Mouse (Mus musculus) CH12.LX (cell line): ENCODE results near the gene Aip. TPM values are rescaled to one million over a fixed set of nuclear protein-coding genes. Genes with fewer than 3 reads are reported as not detected.

Experiments used
- DNase-seq: peaks from one replicate; pipeline ENCODE4 v3.0.0-alpha.2; 2013; ENCODE audit errors: extremely low read depth
- H3K27ac ChIP-seq: 2 replicates; pipeline ENCODE4 v1.5.1; 2012; ENCODE audit warnings: low read depth, mild to moderate bottlenecking, control low read depth, moderate library complexity; ENCODE audit not compliant: insufficient read depth
- H3K27me3 ChIP-seq: replicated peaks from 2 replicates; pipeline ENCODE3; 2012; ENCODE audit warnings: inconsistent platforms
- H3K36me3 ChIP-seq, 2 experiments: replicated peaks in 1 of 2; 2 replicates each; pipeline versions ENCODE3 to v1.6.1; 2012; ENCODE audit warnings: inconsistent platforms in 1 of 2, low read length in 1 of 2, mild to moderate bottlenecking in 1 of 2, mixed read lengths in 1 of 2, moderate library complexity in 1 of 2; ENCODE audit not compliant: control insufficient read depth in 1 of 2, insufficient read depth in 1 of 2
- H3K4me1 ChIP-seq, 2 experiments: 2 replicates each; pipeline ENCODE4 v1.6.1; 2012; ENCODE audit warnings: inconsistent platforms in 1 of 2, moderate library complexity in 1 of 2; ENCODE audit not compliant: insufficient read depth in 2 of 2, control insufficient read depth in 1 of 2
- H3K4me2 ChIP-seq: 2 replicates; pipeline ENCODE4 v1.6.1; 2012; ENCODE audit warnings: low read depth, mild to moderate bottlenecking, control low read depth; ENCODE audit not compliant: poor library complexity, insufficient read depth, severe bottlenecking
- H3K4me3 ChIP-seq, 3 experiments: fragments of 150-350 bp in 1 of 3; sonication (generic) in 1 of 3; replicated peaks in 1 of 3; 2 replicates each; pipeline versions ENCODE3 to v1.5.1; 2011 to 2012; ENCODE audit warnings: low read depth in 2 of 3, low read length in 2 of 3, mild to moderate bottlenecking in 2 of 3, moderate library complexity in 2 of 3, control low read depth in 1 of 3, improper control_type of control experiment in 1 of 3, inconsistent platforms in 1 of 3, mixed read lengths in 1 of 3; ENCODE audit not compliant: poor library complexity in 1 of 3
- H3K79me2 ChIP-seq: replicated peaks from 2 replicates; pipeline ENCODE4 v1.6.1; 2012; ENCODE audit warnings: mild to moderate bottlenecking, moderate library complexity; ENCODE audit not compliant: control insufficient read depth, poor library complexity, insufficient read depth, severe bottlenecking; ENCODE audit errors: extremely low read depth
- H3K9ac ChIP-seq: 2 replicates; pipeline ENCODE4 v1.6.1; 2012; ENCODE audit warnings: low read depth, mild to moderate bottlenecking, control low read depth, moderate library complexity; ENCODE audit not compliant: insufficient read depth
- H3K9me3 ChIP-seq: replicated peaks from 2 replicates; pipeline ENCODE3; 2012; ENCODE audit warnings: low read length, inconsistent platforms, mixed read lengths
- EP300 ChIP-seq: IDR thresholded peaks from 2 replicates; pipeline ENCODE4 v1.6.1; 2011; ENCODE audit warnings: low read length, improper control_type of control experiment
- MAFK ChIP-seq: IDR thresholded peaks from 2 replicates; pipeline ENCODE4 v1.6.1; 2011; ENCODE audit warnings: low read length, improper control_type of control experiment; ENCODE audit not compliant: insufficient replicate concordance
- MAX ChIP-seq: IDR thresholded peaks from 2 replicates; pipeline ENCODE4 v1.6.1; 2011; ENCODE audit warnings: low read length, improper control_type of control experiment
- MEF2A ChIP-seq: IDR thresholded peaks from 2 replicates; pipeline ENCODE4 v1.6.1; 2014; ENCODE audit warnings: low read depth, mild to moderate bottlenecking, inconsistent platforms, low read length, improper control_type of control experiment, borderline replicate concordance
- MXI1 ChIP-seq: IDR thresholded peaks from 2 replicates; pipeline ENCODE4 v1.6.1; 2011; ENCODE audit warnings: mild to moderate bottlenecking, low read depth, low read length, improper control_type of control experiment
- MYC ChIP-seq: IDR thresholded peaks from 2 replicates; pipeline ENCODE4 v1.6.1; 2011; ENCODE audit warnings: low read depth, mild to moderate bottlenecking, improper control_type of control experiment, low read length
- NRF1 ChIP-seq: IDR thresholded peaks from 2 replicates; pipeline ENCODE4 v1.6.1; 2014; ENCODE audit warnings: low read depth, mild to moderate bottlenecking, inconsistent platforms, low read length, improper control_type of control experiment, moderate library complexity
- POLR2AphosphoS2 ChIP-seq: IDR thresholded peaks from 2 replicates; pipeline ENCODE4 v1.6.1; 2011; ENCODE audit warnings: low read depth, low read length, improper control_type of control experiment
- RAD21 ChIP-seq: IDR thresholded peaks from 2 replicates; pipeline ENCODE4 v1.6.1; 2011; ENCODE audit warnings: low read depth, mild to moderate bottlenecking, low read length, improper control_type of control experiment, moderate library complexity
- RCOR1 ChIP-seq: conservative IDR thresholded peaks from 2 replicates; pipeline ENCODE4 v1.6.1; 2012; ENCODE audit warnings: low read depth, mild to moderate bottlenecking, inconsistent platforms, low read length, improper control_type of control experiment
- TBP ChIP-seq: conservative IDR thresholded peaks from 2 replicates; pipeline ENCODE4 v1.6.1; 2011; ENCODE audit warnings: low read depth, low read length, improper control_type of control experiment
- UBTF ChIP-seq: IDR thresholded peaks from 2 replicates; pipeline ENCODE4 v1.6.1; 2012; ENCODE audit warnings: low read depth, mild to moderate bottlenecking, inconsistent platforms, low read length, improper control_type of control experiment, moderate library complexity
- USF1 ChIP-seq: IDR thresholded peaks from 2 replicates; pipeline ENCODE4 v1.6.1; 2014; ENCODE audit warnings: low read depth, mild to moderate bottlenecking, inconsistent platforms, low read length, improper control_type of control experiment
- ZKSCAN1 ChIP-seq: IDR thresholded peaks from 2 replicates; pipeline ENCODE4 v1.6.1; 2012; ENCODE audit warnings: low read depth, inconsistent platforms, low read length, improper control_type of control experiment, borderline replicate concordance
- ZNF384 ChIP-seq: IDR thresholded peaks from 2 replicates; pipeline ENCODE4 v1.6.1; 2012; ENCODE audit warnings: low read depth, low read length, improper control_type of control experiment, inconsistent platforms
- dilution Hi-C: fragments of 300-500 bp; cut with MboI; formaldehyde crosslinking; loops from 2 replicates; pipeline ENCODE4 v1.14.3; 2020; ENCODE audit warnings: low sequenced_read_pairs; ENCODE audit not compliant: extremely low pct_unique_long_range_greater_than_20kb, extremely low pct_ligation_motif_present
- in situ Hi-C: fragments of 300-500 bp; cut with MboI; formaldehyde crosslinking; loops from 3 replicates; pipeline ENCODE4 v1.14.3; 2019; ENCODE audit warnings: low sequenced_read_pairs, low pct_ligation_motif_present, low pct_unique_long_range_greater_than_20kb, mixed read lengths
- polyA plus RNA-seq: library from polyadenylated mRNA; unstranded; fragments of >175 nt; gene quantifications from 2 replicates; pipeline ENCODE4 v1.2.1, GENCODE M21; 2012; ENCODE audit warnings: low read depth; ENCODE audit not compliant: insufficient read length
- total RNA-seq, 2 experiments: library from RNA; depleted of rRNA; stranded (reverse); fragments of 300-350 nt in 1 of 2; fragments of >200 nt in 1 of 2; gene quantifications; 2 replicates each; pipeline ENCODE4 v1.2.3; 2012 to 2014

Gene Aip
- total and polyA plus RNA-seq, 3 experiments: 11.7 to 64.8 (median 39.7) TPM

GRCm38 (mm10) chr19:4104675-4105194 is 20.9 kb downstream of the Aip start:
- H3K4me2 ChIP-seq: no peak overlapping the region
- no peak for TF ChIP-seq USF1
- no peak for TF ChIP-seq MAFK
- no peak for TF ChIP-seq POLR2AphosphoS2
- TF ChIP-seq TBP: no peak
- no peak for TF ChIP-seq MAX
- TF ChIP-seq MXI1: no peak
- TF ChIP-seq ZKSCAN1: no peak
- no peak for TF ChIP-seq ZNF384
- TF ChIP-seq RCOR1: no peak
- TF ChIP-seq UBTF: no peak
- no peak for TF ChIP-seq EP300
- no peak for TF ChIP-seq NRF1
- no peak for TF ChIP-seq RAD21
- TF ChIP-seq, all 38 proteins: peak for 0
- dilution Hi-C loops: no loop called here
- H3K9me3 ChIP-seq: no peaks in the 10 kb centered on the region
- H3K4me3 ChIP-seq: no peak overlapping the region
- H3K27ac ChIP-seq: no peak overlapping the region
- H3K4me1 ChIP-seq: peaks cover 7 to 44% of the 10 kb centered on the region in 2 experiments; a peak in 2 of 4 replicates
- DNase-seq: no peak
- peaks cover 56 to 83% of the 10 kb centered on the region in 2 experiments for H3K36me3 ChIP-seq
- no peak overlapping the region for H3K9ac ChIP-seq
- no peaks in the 10 kb centered on the region for H3K79me2 ChIP-seq
- no peaks in the 10 kb centered on the region for H3K27me3 ChIP-seq
- in situ Hi-C loops: no loop called here

GRCm38 (mm10) chr19:4103792-4104191 is 21.9 kb downstream of the Aip start:
- H3K4me2 ChIP-seq: no peak overlapping the region
- dilution Hi-C loops: no loop called here
- no peaks in the 10 kb centered on the region for H3K79me2 ChIP-seq
- peaks cover 50 to 75% of the 10 kb centered on the region in 2 experiments for H3K36me3 ChIP-seq
- no peak for TF ChIP-seq UBTF
- no peak for TF ChIP-seq MEF2A
- TF ChIP-seq MAFK: no peak
- TF ChIP-seq MYC: no peak
- H3K4me1 ChIP-seq: peaks cover 13 to 54% of the 10 kb centered on the region in 2 experiments; a peak in 3 of 4 replicates
- no peak overlapping the region for H3K4me3 ChIP-seq
- DNase-seq: no peak
- H3K9me3 ChIP-seq: no peaks in the 10 kb centered on the region
- no peak overlapping the region for H3K27ac ChIP-seq
- no peaks in the 10 kb centered on the region for H3K27me3 ChIP-seq
- H3K9ac ChIP-seq: no peak overlapping the region
- in situ Hi-C loops: no loop called here
